Mouse (Mus musculus) heart, adult 2 months (tissue): ENCODE data around the gene Tpcn1.

Experiments used
- CTCF ChIP-seq: fragments of 200-600 bp; IDR thresholded peaks from 2 replicates; pipeline ENCODE4 v1.8.1; 2022; ENCODE audit warnings: antibody characterized with exemption, mild to moderate bottlenecking, moderate library complexity
- EP300 ChIP-seq: fragments of 200-500 bp; IDR thresholded peaks from 2 replicates; pipeline ENCODE4 v1.6.1; 2011; ENCODE audit warnings: low read depth, low read length, control low read depth; ENCODE audit not compliant: insufficient read depth
- POLR2A ChIP-seq: fragments of 200-500 bp; IDR thresholded peaks from 2 replicates; pipeline ENCODE4 v1.6.1; 2011; ENCODE audit warnings: mild to moderate bottlenecking, low read depth, low read length, control low read depth; ENCODE audit not compliant: insufficient read depth

DNA sequence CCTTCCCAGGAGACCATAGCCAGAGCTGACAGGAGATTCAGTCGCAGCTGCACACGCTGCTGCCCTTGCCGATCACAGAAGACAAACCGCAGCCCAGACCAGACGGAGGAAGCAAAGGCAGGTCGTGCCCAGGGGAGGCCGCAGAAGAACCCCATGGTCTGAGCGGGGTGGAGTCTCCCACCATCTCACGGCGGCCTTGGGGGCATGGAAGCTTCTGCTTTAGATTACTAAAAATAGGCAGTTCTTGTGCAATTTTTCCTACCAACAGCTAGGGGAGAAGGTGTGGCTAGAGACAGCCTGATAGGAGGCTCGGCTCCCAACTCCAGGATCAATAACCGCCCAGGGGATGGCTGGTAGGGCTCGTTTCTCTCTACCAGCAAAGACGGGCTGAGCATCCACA lies 29.7 kb downstream of the Tpcn1 start:
- TF ChIP-seq POLR2A: no peak
- no peak for TF ChIP-seq CTCF
- TF ChIP-seq EP300: no peak
